Mouse (Mus musculus) liver, embryonic 18 days (tissue): Measurements from ENCODE around the gene Tnxb. TPM values are rescaled to one million over a fixed set of nuclear protein-coding genes. Genes with fewer than 3 reads are reported as not detected.

ENCODE experiments used
- polyA plus RNA-seq: library from polyadenylated mRNA; depleted of rRNA; stranded (reverse); fragments of >200 nt; gene quantifications from 2 replicates; pipeline ENCODE4 v1.2.3, GENCODE M21; 2012; rRNA removed

Gene Tnxb
- polyA plus RNA-seq: 0.65 and 0.73 TPM in 2 replicates

DNA sequence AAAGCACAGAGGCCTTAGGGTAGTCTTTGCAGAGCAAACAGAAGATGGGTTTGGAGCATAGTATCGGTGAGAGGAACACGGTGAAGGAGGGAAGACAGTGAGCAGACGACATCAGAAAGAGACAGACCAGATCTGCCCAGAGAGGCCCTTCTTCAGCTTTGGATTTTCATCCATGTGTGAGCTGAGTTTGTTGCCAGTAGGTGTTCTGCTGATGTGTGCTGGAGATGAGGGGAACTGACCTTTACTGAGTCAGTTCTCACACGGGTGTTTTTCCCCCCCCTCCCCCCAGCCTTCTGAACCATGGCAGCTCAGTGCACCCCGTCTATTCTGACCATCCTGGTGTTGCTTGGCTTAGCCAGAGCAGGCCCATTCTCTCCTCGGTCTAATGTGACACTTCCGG, at the start of gene Tnxb:
TSS of gene Tnxb (plus strand) at position 301 of the 400 bp plus-strand sequence.

DNA sequence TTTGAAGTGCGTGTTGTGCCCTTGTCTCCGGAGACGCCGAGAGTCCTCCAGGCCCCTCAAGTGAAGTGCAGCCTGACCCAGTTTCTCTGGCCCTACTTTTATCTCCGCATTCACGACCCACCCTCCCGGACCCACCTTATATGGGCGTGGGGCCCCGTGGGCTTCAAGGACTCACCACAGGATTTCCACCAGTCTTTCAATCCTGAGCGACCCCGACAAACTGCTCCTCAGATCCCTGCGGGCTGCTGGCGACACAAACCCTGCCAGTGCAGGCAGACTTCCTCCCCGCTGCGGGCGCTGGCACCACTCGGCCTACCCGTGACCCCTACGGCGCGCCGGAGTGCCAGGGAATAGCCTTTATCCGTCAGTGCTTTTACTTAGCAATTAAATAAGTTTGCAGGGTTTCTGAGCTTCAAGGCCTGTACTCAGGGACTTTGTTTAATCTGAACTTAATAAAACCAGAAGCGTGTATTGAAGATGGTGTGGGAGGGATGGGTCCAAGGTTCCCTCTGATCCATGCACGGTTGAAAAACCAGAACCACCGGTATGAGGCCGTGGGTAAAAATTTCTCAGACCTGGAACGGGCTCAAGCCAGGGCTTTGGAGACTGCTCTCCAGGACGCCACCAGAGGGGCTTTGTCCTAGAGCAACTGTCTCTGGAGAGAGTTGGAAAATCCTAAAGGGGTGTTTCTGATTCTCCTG, 42.2 kb upstream of the Tnxb start, which contains the start of gene Ppt2:
TSS of gene Ppt2 (minus strand) at position 568 of the 701 bp plus-strand sequence.

GRCm38 (mm10) chr17:34629221-34629751, 41.0 kb upstream of the Tnxb start, which contains the start of gene Prrt1:
Prrt1 (plus strand) TSS chr17:34629533.

GRCm38 (mm10) chr17:34644608-34645007, 25.7 kb upstream of the Tnxb start, which contains the start of gene Fkbpl:
Fkbpl (plus strand) TSS chr17:34644764.

GRCm38 (mm10) chr17:34646906-34647787, 23.2 kb upstream of the Tnxb start, which contains the start of gene Atf6b:
Atf6b (plus strand) TSS chr17:34647146.

GRCm38 (mm10) chr17:34743719-34744118, 73.4 kb downstream of the Tnxb start, which contains the start of gene C4b:
C4b (minus strand) TSS chr17:34743882.

Other genes starting within 250 kb of the Tnxb start
- 0.04 TPM in 1 of 2 replicates, not detected in the other for gene Btnl4, start 193.2 kb upstream of the Tnxb start, polyA plus RNA-seq
- 0.07 TPM in 1 of 2 replicates, not detected in the other for gene Btnl6, start 153.2 kb upstream of the Tnxb start, polyA plus RNA-seq
- gene Notch4, start 106.3 kb upstream of the Tnxb start, polyA plus RNA-seq: 1.3 TPM in 2 replicates
- 8.8 and 11.4 TPM in 2 replicates for gene Gpsm3, start 80.7 kb upstream of the Tnxb start, polyA plus RNA-seq
- 25.0 and 32.0 TPM in 2 replicates for gene Pbx2, start 79.3 kb upstream of the Tnxb start, polyA plus RNA-seq
- gene Ager, start 72.7 kb upstream of the Tnxb start, polyA plus RNA-seq: 1.8 and 2.5 TPM in 2 replicates
- gene Rnf5, start 66.8 kb upstream of the Tnxb start, polyA plus RNA-seq: 70.1 and 71.2 TPM in 2 replicates
- gene Agpat1, start 66.3 kb upstream of the Tnxb start, polyA plus RNA-seq: 28.5 and 31.7 TPM in 2 replicates
- gene Egfl8, start 54.6 kb upstream of the Tnxb start, polyA plus RNA-seq: 0.44 and 0.77 TPM in 2 replicates
- gene Ppt2, start 42.0 kb upstream of the Tnxb start, polyA plus RNA-seq: 14.4 and 16.0 TPM in 2 replicates
- 0.03 and 0.06 TPM in 2 replicates for gene Prrt1, start 41.0 kb upstream of the Tnxb start, polyA plus RNA-seq
- gene Fkbpl, start 25.8 kb upstream of the Tnxb start, polyA plus RNA-seq: 1.1 and 1.2 TPM in 2 replicates
- 13.7 and 14.1 TPM in 2 replicates for gene Atf6b, start 23.4 kb upstream of the Tnxb start, polyA plus RNA-seq
- gene C4b, start 73.3 kb downstream of the Tnxb start, polyA plus RNA-seq: 128 and 142 TPM in 2 replicates
- not detected in 2 replicates for gene Cyp21a1, start 134.0 kb downstream of the Tnxb start, polyA plus RNA-seq
- 12.4 and 13.7 TPM in 2 replicates for gene Stk19, start 166.4 kb downstream of the Tnxb start, polyA plus RNA-seq
- 16.6 and 19.9 TPM in 2 replicates for gene Dxo, start 166.5 kb downstream of the Tnxb start, polyA plus RNA-seq
- 18.6 and 23.0 TPM in 2 replicates for gene Skiv2l, start 179.7 kb downstream of the Tnxb start, polyA plus RNA-seq
- 26.7 and 28.4 TPM in 2 replicates for gene Nelfe, start 179.9 kb downstream of the Tnxb start, polyA plus RNA-seq
- gene Cfb, start 192.0 kb downstream of the Tnxb start, polyA plus RNA-seq: 687 and 748 TPM in 2 replicates
- gene Zbtb12, start 208.9 kb downstream of the Tnxb start, polyA plus RNA-seq: 4.8 and 6.3 TPM in 2 replicates
- 0.04 and 0.05 TPM in 2 replicates for gene Gm20547, start 211.5 kb downstream of the Tnxb start, polyA plus RNA-seq
- 36.4 and 36.8 TPM in 2 replicates for gene C2, start 227.7 kb downstream of the Tnxb start, polyA plus RNA-seq
- 30.4 and 37.6 TPM in 2 replicates for gene Ehmt2, start 227.9 kb downstream of the Tnxb start, polyA plus RNA-seq
- 3.8 and 5.8 TPM in 2 replicates for gene Slc44a4, start 243.9 kb downstream of the Tnxb start, polyA plus RNA-seq